Mouse (Mus musculus) liver, adult 2 months (tissue): Measurements from ENCODE around the gene Dppa4. TPM values are rescaled to one million over a fixed set of nuclear protein-coding genes. Genes with fewer than 3 reads are reported as not detected.

Experiments
- DNase-seq: peaks from one replicate; pipeline ENCODE4 v3.0.0-alpha.2; 2011; ENCODE audit warnings: low read depth, low spot score; ENCODE audit errors: extremely low read depth
- H3K27ac ChIP-seq: fragments of 200-500 bp; replicated peaks from 2 replicates; pipeline ENCODE4 v1.5.1; 2012; ENCODE audit warnings: low read depth, mild to moderate bottlenecking, control low read depth, inconsistent platforms, low read length; ENCODE audit not compliant: insufficient read depth
- H3K27me3 ChIP-seq: fragments of 200-500 bp; 2 replicates; pipeline ENCODE4 v1.6.1; 2012; ENCODE audit warnings: mild to moderate bottlenecking, moderate library complexity, low read length, inconsistent platforms; ENCODE audit not compliant: control insufficient read depth, insufficient read depth
- H3K36me3 ChIP-seq: fragments of 200-500 bp; 2 replicates; pipeline ENCODE4 v1.6.1; 2012; ENCODE audit warnings: low read length, inconsistent platforms; ENCODE audit not compliant: control insufficient read depth, insufficient read depth
- H3K4me1 ChIP-seq: fragments of 200-500 bp; 2 replicates; pipeline ENCODE4 v1.6.1; 2011; ENCODE audit warnings: low read length; ENCODE audit not compliant: control insufficient read depth, insufficient read depth
- H3K4me3 ChIP-seq: fragments of 200-500 bp; 2 replicates; pipeline ENCODE4 v1.5.1; 2011; ENCODE audit warnings: low read depth, mild to moderate bottlenecking, control low read depth, low read length, moderate library complexity; ENCODE audit not compliant: insufficient read depth
- H3K79me2 ChIP-seq: fragments of 200-500 bp; 2 replicates; pipeline ENCODE4 v1.6.1; 2012; ENCODE audit warnings: inconsistent platforms, mild to moderate bottlenecking, low read length, moderate library complexity; ENCODE audit not compliant: control insufficient read depth, insufficient read depth
- H3K9ac ChIP-seq: fragments of 200-500 bp; 2 replicates; pipeline ENCODE4 v1.6.1; 2012; ENCODE audit warnings: low read depth, mild to moderate bottlenecking, control low read depth, inconsistent platforms, low read length
- CTCF ChIP-seq: fragments of 200-500 bp; IDR thresholded peaks from 2 replicates; pipeline ENCODE4 v1.5.1; 2011; ENCODE audit warnings: low read depth, low read length, control low read depth
- POLR2A ChIP-seq: fragments of 200-500 bp; IDR thresholded peaks from 2 replicates; pipeline ENCODE4 v1.6.1; 2011; ENCODE audit warnings: low read length, control low read depth; ENCODE audit not compliant: insufficient read depth; ENCODE audit errors: extremely low read depth
- WGBS: fragments of 180-500 bp; shearing (Covaris S2); methylation state at CpG from one replicate; pipeline ENCODE4 v1.1.7; 2018; 5-methylcytosine and 5-hydroxymethylcytosine counted together
- polyA plus RNA-seq: library from polyadenylated mRNA; depleted of rRNA; stranded (reverse); fragments of >200 nt; gene quantifications from 2 replicates; pipeline ENCODE4 v1.2.3, GENCODE M21; 2012
- total RNA-seq: library from RNA; depleted of rRNA; stranded (reverse); fragments of >200 nt; gene quantifications from 2 replicates; pipeline ENCODE4 v1.2.3, GENCODE M21; 2014

Dppa4 gene
- total and polyA plus RNA-seq, 2 experiments = not detected

GRCm38 (mm10) chr16:48309912-48310630 lies 26.5 kb downstream of the Dppa4 start:
- TF ChIP-seq POLR2A = no peak
- TF ChIP-seq CTCF = no peak
- no peak overlapping the region for H3K9ac ChIP-seq
- H3K4me1 ChIP-seq = no peaks in the 10 kb centered on the region
- WGBS = 84% methylated on average over 12 of the region's 12 CpGs
- H3K36me3 ChIP-seq = no peaks in the 10 kb centered on the region
- DNase-seq = no peak
- H3K27me3 ChIP-seq = no peaks in the 10 kb centered on the region
- H3K4me3 ChIP-seq = no peak overlapping the region
- no peak overlapping the region for H3K27ac ChIP-seq
- H3K79me2 ChIP-seq = no peaks in the 10 kb centered on the region

GRCm38 (mm10) chr16:48315294-48315693 lies 31.8 kb downstream of the Dppa4 start:
- WGBS = 87% methylated on average over 3 of the region's 3 CpGs
- DNase-seq = no peak
- no peaks in the 10 kb centered on the region for H3K27me3 ChIP-seq

GRCm38 (mm10) chr16:48320781-48321180 lies 37.2 kb downstream of the Dppa4 start:
- H3K27me3 ChIP-seq = no peaks in the 10 kb centered on the region
- no peak overlapping the region for H3K9ac ChIP-seq
- no peaks in the 10 kb centered on the region for H3K4me1 ChIP-seq
- H3K4me3 ChIP-seq = no peak overlapping the region
- no peak for DNase-seq
- no peaks in the 10 kb centered on the region for H3K36me3 ChIP-seq
- no peak overlapping the region for H3K27ac ChIP-seq
- TF ChIP-seq CTCF (no peak), POLR2A (no peak)
- 97% methylated on average over 6 of the region's 6 CpGs for WGBS
- H3K79me2 ChIP-seq = no peaks in the 10 kb centered on the region

More at GRCm38 (mm10) chr16:48315294-48315693, 31.8 kb downstream of the Dppa4 start:
- Histone ChIP-seq H3K79me2 (no peaks in the 10 kb centered on the region), H3K27ac (no peak overlapping the region), H3K9ac (no peak overlapping the region), H3K36me3 (no peaks in the 10 kb centered on the region), H3K4me3 (no peak overlapping the region), H3K4me1 (no peaks in the 10 kb centered on the region)
- no peak for TF ChIP-seq CTCF
- no peak for TF ChIP-seq POLR2A

- DNase-seq = no peak
- no peaks in the 10 kb centered on the region for H3K4me1 ChIP-seq
- no peak overlapping the region for H3K27ac ChIP-seq
- H3K4me3 ChIP-seq = no peak overlapping the region
- no peak for TF ChIP-seq POLR2A
- TF ChIP-seq CTCF = no peak
- H3K36me3 ChIP-seq = no peaks in the 10 kb centered on the region
- no peaks in the 10 kb centered on the region for H3K79me2 ChIP-seq
- no peaks in the 10 kb centered on the region for H3K27me3 ChIP-seq
- no peak overlapping the region for H3K9ac ChIP-seq
- WGBS = 75% methylated on average over 6 of the region's 6 CpGs
These were observed 39.6 kb downstream of the Dppa4 start for GRCm38 (mm10) chr16:48323133-48323532.

GRCm38 (mm10) chr16:48323602-48324345 lies 40.2 kb downstream of the Dppa4 start:
- DNase-seq = no peak

More at GRCm38 (mm10) chr16:48323602-48324345, 40.2 kb downstream of the Dppa4 start:
- TF ChIP-seq POLR2A (no peak), CTCF (no peak)
- H3K27me3 ChIP-seq = no peaks in the 10 kb centered on the region
- no peak overlapping the region for H3K9ac ChIP-seq
- H3K79me2 ChIP-seq = no peaks in the 10 kb centered on the region
- no peak overlapping the region for H3K4me3 ChIP-seq
- H3K4me1 ChIP-seq = no peaks in the 10 kb centered on the region
- WGBS = 84% methylated on average over 8 of the region's 8 CpGs
- no peaks in the 10 kb centered on the region for H3K36me3 ChIP-seq
- H3K27ac ChIP-seq = no peak overlapping the region
